Mouse (Mus musculus) layer of hippocampus, adult 11-12 months (tissue): ENCODE data around the gene Olfr544.
A peak's percentile ranks its signal among the peaks of the same experiment; 100 is the strongest.
"Not testable (repeated sequence)": the region's sequence is repeated elsewhere in the genome, so short reads cannot be mapped to it uniquely, and the experiment has no call there.

Experiments
- DNase-seq: peaks from one replicate; pipeline ENCODE4 v3.0.0; 2022; ENCODE audit warnings: low spot score

Olfr544 gene

DNA sequence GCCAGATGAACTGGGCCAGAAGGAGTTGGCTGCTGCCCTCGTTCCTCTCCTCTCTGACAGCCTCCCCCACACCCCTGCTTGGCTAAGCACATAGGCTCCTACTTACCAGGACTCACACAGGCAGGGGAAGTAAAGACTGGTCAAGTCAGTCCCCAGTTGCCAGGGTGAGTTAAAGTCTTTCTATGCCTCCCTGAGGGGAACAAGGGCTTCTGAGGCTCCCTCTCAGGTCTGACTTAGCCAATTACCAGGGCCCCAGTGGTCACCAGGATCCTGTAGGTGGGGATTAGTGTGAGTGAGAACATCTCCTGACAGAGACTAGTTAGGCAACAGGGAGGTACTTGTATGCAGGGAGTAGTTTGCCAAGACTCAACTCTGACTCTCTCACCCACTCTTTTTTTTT is at the start of gene Olfr544:
Gene Olfr544 (minus strand): TSS at position 153 of the 400 bp plus-strand sequence.
- DNase-seq: no peak

GRCm38 (mm10) chr7:102534449-102534848 is 46.3 kb upstream of the Olfr544 start, which contains the start of gene Olfr547:
Gene Olfr547, plus strand, starts transcription at chr7:102534749.
- DNase-seq: no peak

- no peak for DNase-seq
These were observed 40.9 kb upstream of the Olfr544 start for GRCm38 (mm10) chr7:102529052-102529451.

- DNase-seq: no peak
These were observed 28.9 kb upstream of the Olfr544 start for GRCm38 (mm10) chr7:102517051-102517335.

DNA sequence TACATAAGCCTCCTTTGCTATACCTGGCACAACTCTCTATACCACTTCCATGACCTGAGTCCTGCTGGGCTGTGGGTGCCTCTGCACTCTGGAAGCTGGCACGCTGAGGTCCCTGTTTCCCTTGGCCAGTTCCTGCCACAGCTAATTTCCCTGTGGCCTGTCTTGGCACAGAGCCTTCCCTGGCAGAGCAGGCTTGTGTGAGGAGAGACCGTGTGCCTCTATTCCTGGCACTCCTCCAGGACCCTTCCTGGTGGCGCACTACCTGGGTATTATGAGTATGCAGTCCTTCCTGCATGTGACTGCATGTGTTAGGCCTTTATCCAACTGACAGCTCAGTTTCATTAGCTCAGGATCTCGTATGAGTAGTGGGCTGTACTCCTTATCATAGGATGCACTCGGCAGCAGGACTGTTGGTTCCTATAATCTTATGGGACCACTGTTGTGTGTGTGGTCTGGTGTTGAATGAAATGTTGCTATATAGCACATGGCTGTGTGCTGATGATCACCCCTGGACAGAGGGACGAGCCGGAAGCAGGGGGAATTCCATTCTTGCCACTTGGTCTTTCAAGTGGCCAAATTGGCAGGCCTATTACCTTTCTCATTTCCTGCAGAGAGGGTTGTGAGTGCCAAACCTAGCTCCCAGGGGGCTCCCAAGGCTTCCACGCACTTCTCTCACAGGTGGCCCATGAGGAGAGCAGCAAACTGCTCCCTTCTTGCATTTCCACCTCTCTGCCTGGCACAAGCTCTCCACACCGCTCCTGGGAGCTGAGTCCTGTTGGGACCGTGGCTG is 28.3 kb upstream of the Olfr544 start:
- DNase-seq: no peak

DNA sequence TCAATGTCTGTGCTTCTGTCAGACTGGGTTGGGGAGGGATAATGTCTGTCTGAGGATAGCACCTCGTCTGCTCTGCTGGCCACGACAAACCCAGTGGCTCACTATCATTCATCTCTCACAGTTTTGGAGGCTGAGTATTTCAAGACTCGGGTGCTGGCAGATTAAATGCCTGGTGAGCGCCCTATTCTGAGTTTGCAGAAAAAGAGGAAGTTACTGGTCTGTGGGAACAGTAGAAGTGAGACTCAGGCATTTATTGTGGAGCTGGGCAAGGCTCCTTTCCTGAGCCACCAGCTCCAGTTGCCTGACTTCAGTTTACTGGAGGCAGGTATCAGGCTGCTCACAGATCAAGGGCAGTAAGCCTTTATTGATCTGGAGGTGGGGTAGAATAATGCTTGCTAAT is 26.0 kb upstream of the Olfr544 start:
- no peak for DNase-seq

- DNase-seq: peak; percentile 86
These were observed 24.8 kb upstream of the Olfr544 start for GRCm38 (mm10) chr7:102512814-102513435.

- no peak for DNase-seq
These were observed 23.8 kb upstream of the Olfr544 start for GRCm38 (mm10) chr7:102511927-102512326.

- no peak for DNase-seq
These were observed 21.6 kb upstream of the Olfr544 start for GRCm38 (mm10) chr7:102509726-102510125.

DNA sequence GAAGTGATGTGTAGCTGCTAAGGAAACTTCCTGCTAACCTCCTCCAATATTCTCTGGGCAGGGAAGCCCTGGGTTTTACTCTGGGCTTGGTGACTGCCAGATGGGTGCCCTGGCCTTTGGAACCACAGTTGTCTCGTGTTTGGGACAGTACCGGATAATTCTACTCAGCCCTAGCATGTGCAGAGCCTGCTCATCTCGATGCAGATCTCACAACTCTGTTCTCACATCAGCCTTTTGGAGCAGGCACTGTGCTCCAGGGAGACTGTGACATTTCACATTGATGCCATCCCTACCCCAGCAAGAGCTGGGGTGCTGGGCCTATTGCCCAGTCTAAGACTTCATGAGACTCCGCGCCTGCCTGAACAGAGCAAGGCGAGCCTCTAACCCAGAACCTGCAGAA is 20.6 kb upstream of the Olfr544 start:
- no peak for DNase-seq

DNA sequence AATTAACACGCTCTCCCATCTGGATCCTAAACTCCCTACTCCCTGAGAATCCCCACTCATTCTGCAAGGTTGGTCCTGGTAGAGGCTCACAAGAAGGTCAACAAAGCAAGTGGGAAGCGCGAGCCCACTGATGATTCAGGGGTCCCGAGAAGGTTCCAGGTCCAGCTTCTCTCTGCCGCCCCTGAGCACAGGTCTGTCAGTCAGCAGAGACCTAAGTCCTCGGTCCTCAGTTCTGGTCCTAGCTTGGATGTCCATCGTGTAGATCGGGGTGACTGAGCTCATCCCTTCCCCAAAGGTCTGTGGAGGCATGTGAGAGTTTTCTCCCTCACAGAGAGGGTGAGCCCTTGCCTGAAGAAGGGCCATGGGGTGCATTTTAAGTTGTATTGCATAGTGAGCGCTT is 20.0 kb upstream of the Olfr544 start:
- no peak for DNase-seq

GRCm38 (mm10) chr7:102506848-102507247 is 18.7 kb upstream of the Olfr544 start:
- peak; percentile 82 for DNase-seq

- no peak for DNase-seq
These were observed 13.9 kb upstream of the Olfr544 start for GRCm38 (mm10) chr7:102501986-102502385.

DNA sequence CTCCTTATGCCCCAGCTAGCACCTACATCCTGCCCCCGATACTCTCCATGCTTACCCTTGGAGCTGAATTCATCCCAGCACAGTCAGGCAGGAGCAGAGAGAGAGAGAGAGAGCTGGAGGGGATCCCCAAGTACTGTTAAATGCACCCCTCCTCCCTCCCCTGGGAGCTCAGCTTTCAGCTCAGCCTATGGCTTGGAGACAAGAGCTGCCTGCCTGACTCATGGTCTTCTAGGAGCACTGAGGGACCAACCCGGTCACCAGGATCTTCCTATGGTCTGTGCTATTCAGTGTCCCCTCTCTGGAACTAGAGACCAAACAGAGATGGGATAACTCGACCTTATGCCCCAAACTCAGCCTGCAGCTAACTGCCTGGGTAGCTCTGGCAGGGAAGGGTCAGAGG is 11.4 kb upstream of the Olfr544 start, which contains the start of gene Olfr545:
Gene Olfr545 (minus strand): TSS at position 101 of the 400 bp plus-strand sequence.
- DNase-seq: no peak

DNA sequence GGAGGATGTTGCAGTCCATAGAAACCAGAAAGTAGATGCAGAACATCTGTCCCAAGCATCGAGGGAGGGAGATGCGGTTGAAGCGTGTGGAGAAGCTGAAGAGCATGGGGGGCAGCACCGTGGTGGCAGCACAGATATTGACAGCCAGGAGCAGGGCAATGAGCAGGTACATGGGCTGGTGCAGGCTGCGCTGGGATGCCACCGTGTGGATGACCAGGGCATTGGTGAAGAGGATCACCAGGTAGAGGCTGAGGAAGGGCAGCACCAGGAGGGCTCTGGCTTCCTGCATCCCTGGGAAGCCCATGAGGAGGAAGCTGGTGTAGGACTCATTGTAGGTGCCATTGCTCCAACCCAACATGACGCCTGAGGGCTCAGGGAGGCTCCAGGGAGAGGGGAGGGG is 6.3 kb upstream of the Olfr544 start:
- DNase-seq: not testable (repeated sequence)

DNA sequence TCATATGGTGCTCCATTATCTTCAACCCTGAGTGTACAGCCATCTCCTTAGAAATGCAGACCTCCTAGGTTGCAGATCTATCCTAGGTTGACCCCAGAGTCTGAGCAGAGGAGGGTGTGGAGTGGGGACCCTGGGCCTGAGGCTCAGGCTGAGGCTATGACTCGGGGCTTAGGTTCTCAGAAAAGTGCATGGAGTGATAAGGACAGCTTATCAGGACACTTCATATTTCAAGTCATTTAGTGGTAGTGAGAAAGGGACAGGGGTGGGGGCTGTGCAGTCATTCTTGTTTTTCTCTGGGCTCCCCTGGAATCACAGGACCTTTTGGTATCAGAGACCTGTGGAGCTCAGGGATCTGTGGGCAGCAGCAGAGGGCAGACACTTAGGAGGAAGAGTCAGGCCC is 2.0 kb downstream of the Olfr544 start:
- DNase-seq: no peak

GRCm38 (mm10) chr7:102484766-102485165 is 3.3 kb downstream of the Olfr544 start:
- not testable (repeated sequence) for DNase-seq

DNA sequence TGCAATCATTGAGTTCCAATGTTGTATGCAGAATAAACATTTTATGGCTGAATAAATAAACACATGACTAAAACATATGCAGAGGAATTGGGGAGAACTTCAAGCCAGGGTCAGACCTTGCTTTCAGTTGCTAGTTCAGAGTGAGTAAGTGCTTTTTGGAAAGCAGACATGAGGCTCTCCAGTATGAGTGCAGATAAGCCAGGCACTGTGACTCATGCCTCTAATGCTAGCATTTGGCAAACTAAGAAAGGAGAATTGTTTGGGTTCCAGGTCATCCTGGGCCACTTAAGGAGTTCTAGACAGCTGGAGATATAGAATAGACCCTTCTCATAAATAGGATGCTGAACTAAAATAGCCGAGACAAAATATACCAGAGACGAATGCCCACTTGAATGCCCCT is 4.4 kb downstream of the Olfr544 start:
- DNase-seq: no peak

DNA sequence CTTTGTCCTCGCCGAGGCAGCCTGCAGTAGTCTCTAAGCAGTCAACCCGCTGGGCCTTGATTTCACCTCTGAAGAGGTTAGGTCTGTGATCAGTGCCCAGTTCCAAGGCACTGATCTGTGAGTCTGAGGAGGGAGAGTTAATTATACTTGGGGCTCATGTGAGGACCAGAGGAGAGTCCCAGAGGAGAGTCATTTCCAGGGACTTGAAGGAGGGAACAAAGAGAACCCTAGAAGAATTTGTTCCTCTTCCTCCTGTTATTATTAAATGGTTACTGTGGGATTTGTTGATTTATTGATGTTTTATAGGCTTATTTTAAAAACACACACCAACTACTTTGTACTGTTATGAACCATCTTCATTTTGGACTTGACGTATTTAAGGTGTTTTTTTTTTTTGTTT is 6.5 kb downstream of the Olfr544 start, which contains the start of gene Olfr543:
Gene Olfr543 (minus strand): TSS at position 101 of the 400 bp plus-strand sequence.
- no peak for DNase-seq

DNA sequence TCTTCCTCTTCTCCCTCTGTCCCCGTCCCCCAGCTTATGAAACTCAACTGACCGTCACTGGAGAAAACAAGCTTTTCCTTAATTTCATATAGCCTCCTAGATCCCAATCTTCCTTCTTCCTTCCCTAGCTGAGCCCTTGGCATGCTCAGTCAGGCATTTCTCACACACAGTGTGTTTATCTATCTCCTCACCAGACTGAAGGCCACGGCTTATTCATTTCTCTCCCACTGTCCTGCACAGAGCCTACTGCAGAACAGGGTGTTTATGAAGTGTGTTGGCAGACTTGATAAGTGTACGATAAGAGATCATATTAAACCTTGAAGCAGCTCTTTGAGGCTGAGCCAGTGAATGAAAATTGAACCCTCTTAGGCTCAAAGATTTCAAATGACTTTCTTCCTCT is 7.3 kb downstream of the Olfr544 start:
- no peak for DNase-seq

GRCm38 (mm10) chr7:102479368-102480078 is 8.6 kb downstream of the Olfr544 start:
- DNase-seq: no peak

DNA sequence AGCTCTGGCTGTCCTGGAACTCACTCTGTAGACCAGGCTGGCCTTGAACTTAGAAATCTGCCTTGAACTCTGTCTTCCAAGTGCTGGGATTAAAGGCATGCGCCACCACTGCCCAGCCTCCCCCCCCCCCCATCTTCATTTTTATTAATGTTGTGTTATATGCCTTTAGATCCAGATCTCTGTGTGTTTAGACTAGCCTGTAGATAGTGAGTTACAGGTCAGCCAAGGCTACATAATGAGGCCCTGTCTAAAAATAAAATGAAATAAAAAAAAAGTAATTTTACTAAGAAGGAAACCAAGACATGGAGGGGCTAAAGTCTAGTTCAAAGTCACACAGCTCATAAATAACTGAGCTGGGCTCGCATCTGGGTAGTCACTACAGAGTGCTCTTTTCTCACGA is 9.2 kb downstream of the Olfr544 start:
- DNase-seq: no peak

- no peak for DNase-seq
These were observed 9.7 kb downstream of the Olfr544 start for GRCm38 (mm10) chr7:102478425-102478824.
